Mouse (Mus musculus) frontal cortex, postnatal 14 days (tissue): ENCODE data around the gene Acpp.

ENCODE experiments used
- DNase-seq, 2 experiments: peaks; one replicate each; pipeline ENCODE4 v3.0.0; 2022; ENCODE audit warnings: low spot score in 2 of 2

The Acpp gene

DNA sequence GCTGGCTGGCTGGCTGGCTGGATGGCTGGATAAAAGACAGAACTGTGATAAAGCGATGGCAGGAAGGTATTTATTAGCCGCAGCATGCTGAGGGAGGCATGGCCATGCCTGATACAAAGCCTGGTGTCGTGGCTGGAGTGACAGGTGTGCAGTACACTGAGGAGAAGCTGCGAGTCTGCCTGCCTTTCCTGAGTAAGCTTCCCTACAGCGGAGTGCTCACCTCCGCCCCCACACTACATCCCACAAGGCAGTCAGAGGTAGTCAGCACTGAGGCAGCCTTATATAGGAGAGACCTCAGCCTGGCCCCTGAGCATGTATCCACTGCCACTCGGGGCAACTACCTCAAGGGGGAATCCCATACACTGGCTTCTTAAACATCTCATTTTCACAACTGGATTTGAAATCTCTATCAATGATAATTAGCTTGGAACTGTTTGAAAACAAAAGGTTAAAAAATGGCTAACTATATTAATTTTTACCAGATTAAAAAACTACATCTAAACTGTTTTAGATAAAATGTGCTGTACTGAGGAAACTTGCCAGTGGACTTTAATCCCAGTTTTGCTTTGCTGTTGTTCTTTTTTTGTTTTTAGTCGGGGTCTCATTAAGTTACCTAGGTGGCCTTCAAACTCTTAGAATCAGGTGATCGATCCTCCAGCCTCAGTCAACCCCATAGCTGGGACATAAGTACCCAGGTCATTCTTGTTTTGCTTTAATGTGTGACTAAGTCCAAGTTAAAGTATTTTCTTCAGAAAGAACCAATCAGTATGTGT, 83.0 kb downstream of the Acpp start:
- DNase-seq, result no peak

DNA sequence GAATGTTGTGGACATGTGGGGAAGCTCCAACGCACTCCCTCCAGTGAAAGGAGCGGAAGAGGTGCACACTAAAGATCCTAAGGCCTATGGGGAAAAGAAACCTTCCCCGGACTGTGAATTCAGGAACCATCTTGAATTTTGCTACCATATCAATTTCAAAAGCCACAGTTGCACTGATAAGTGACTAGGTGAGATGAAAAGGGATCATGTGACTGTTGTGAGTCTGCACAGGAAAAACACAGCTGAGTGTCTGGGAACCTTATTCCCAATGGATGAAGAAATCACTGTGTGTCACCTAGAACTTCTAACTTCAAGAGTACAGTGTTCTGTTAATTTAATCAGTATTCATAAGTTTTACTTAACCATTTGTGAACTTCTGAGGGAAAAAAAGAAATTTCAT, 84.9 kb downstream of the Acpp start:
- DNase-seq, result no peak

- DNase-seq, result no peak
These were observed 85.9 kb downstream of the Acpp start for GRCm38 (mm10) chr9:104251687-104252086.

GRCm38 (mm10) chr9:104251111-104251510, 86.4 kb downstream of the Acpp start:
- no peak for DNase-seq

GRCm38 (mm10) chr9:104247307-104247987, 90.1 kb downstream of the Acpp start:
- no peak for DNase-seq

GRCm38 (mm10) chr9:104243799-104244466, 93.6 kb downstream of the Acpp start:
- DNase-seq, result no peak

DNA sequence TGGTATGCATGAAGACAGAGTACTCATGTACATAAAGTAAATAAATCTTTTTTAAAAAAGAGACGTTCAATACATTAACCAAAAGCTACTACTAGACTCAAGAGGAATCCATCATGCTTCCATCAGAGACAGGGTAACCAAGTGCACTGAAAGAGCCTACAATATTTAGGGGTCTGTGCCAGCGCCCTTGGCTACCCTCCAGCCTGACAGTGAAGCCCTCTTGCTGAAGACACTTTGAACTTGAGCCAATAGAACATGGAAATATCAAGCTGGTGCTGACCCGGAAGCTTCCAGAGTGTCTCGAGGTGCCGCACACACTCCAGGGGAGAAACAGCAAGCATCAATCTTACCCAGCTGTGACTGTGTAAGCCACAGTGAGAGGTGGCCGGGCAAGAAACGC, 97.4 kb downstream of the Acpp start:
- DNase-seq, result no peak

DNA sequence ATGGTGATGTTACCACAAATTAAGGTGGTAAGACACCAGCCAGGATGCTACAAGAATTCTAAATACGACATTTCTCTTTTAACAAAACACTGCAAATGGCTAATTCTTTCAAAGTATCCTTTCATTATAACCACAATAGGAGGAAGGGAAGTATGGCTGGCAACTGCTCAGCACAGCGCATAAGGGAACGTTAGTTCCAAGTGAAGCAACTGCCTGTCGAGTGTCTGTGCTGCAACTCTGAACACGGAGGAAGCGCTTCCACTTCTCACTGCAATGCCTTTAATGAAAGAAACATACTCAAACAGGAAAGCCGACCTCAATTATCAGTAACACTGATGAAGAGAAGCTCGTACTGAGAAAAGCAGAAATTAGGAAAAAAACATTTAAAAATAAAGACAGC, 98.5 kb downstream of the Acpp start:
- no peak for DNase-seq
